Mouse (Mus musculus): ENCODE measurements around the gene Psmb9. TPM values are rescaled to one million over a fixed set of nuclear protein-coding genes. Genes with fewer than 3 reads are reported as not detected.
"Not testable (repeated sequence)": the region's sequence is repeated elsewhere in the genome, so short reads cannot be mapped to it uniquely, and the experiment has no call there.

The Psmb9 gene
- total RNA-seq, 1 experiment from 2014 or later = 14.5 TPM

GRCm38 (mm10) chr17:34183564-34184219, 3.9 kb downstream of the Psmb9 start:
- DNase-seq = no peak

GRCm38 (mm10) chr17:34179913-34180859, 7.4 kb downstream of the Psmb9 start:
- DNase-seq = no peak

GRCm38 (mm10) chr17:34179019-34179418, 8.5 kb downstream of the Psmb9 start:
- DNase-seq = no peak

GRCm38 (mm10) chr17:34177179-34177578, 10.4 kb downstream of the Psmb9 start:
- no peak for DNase-seq

- no peak for DNase-seq
These were observed 13.5 kb downstream of the Psmb9 start for GRCm38 (mm10) chr17:34174075-34174474.

GRCm38 (mm10) chr17:34172528-34172927, 15.0 kb downstream of the Psmb9 start:
- DNase-seq = no peak

- peak; percentile 78 for DNase-seq
These were observed 16.6 kb downstream of the Psmb9 start for GRCm38 (mm10) chr17:34170877-34171498.

GRCm38 (mm10) chr17:34170487-34170876, 17.1 kb downstream of the Psmb9 start:
- DNase-seq = no peak

- DNase-seq = peak; percentile 30
These were observed 18.3 kb downstream of the Psmb9 start for GRCm38 (mm10) chr17:34169279-34169678.

- no peak for DNase-seq
These were observed 22.4 kb downstream of the Psmb9 start for GRCm38 (mm10) chr17:34165033-34165730.

- no peak for DNase-seq
These were observed 23.2 kb downstream of the Psmb9 start for GRCm38 (mm10) chr17:34164202-34164895.

- no peak for DNase-seq
These were observed 32.0 kb downstream of the Psmb9 start for GRCm38 (mm10) chr17:34155534-34155933.

GRCm38 (mm10) chr17:34152923-34153322, 34.6 kb downstream of the Psmb9 start, which contains the start of gene H2-DMb1:
Gene H2-DMb1, plus strand, starts transcription at chr17:34153072.
- no peak for DNase-seq

GRCm38 (mm10) chr17:34144960-34145371, 42.6 kb downstream of the Psmb9 start:
- DNase-seq = no peak

GRCm38 (mm10) chr17:34144221-34144620, 43.3 kb downstream of the Psmb9 start:
- DNase-seq = not testable (repeated sequence)

GRCm38 (mm10) chr17:34143461-34143860, 44.1 kb downstream of the Psmb9 start:
- no peak for DNase-seq

GRCm38 (mm10) chr17:34143033-34143432, 44.5 kb downstream of the Psmb9 start, which contains the start of gene H2-DMb2:
Gene H2-DMb2, plus strand, starts transcription at chr17:34143307.
- no peak for DNase-seq

- no peak for DNase-seq
These were observed 45.0 kb downstream of the Psmb9 start for GRCm38 (mm10) chr17:34142456-34143010.

GRCm38 (mm10) chr17:34141448-34141847, 46.1 kb downstream of the Psmb9 start:
- DNase-seq = no peak

- DNase-seq = no peak
These were observed 47.3 kb downstream of the Psmb9 start for GRCm38 (mm10) chr17:34140240-34140639.

GRCm38 (mm10) chr17:34139416-34139815, 48.1 kb downstream of the Psmb9 start:
- no peak for DNase-seq
